Mouse (Mus musculus) CH12.LX (cell line): ENCODE measurements at regions not wholly inside any gene's neighbourhood (a gene's known extent, or its start where the extent isn't known, plus 50 kb on each side); places are given as distances from the start of the nearest gene placed in this dataset.

Experiments used
- DNase-seq: peaks from one replicate; pipeline ENCODE4 v3.0.0-alpha.2; 2013; ENCODE audit errors: extremely low read depth
- H3K27ac ChIP-seq: 2 replicates; pipeline ENCODE4 v1.5.1; 2012; ENCODE audit warnings: low read depth, mild to moderate bottlenecking, control low read depth, moderate library complexity; ENCODE audit not compliant: insufficient read depth
- H3K27me3 ChIP-seq: replicated peaks from 2 replicates; pipeline ENCODE3; 2012; ENCODE audit warnings: inconsistent platforms
- H3K36me3 ChIP-seq, 2 experiments: replicated peaks in 1 of 2; 2 replicates each; pipeline versions ENCODE3 to v1.6.1; 2012; ENCODE audit warnings: inconsistent platforms in 1 of 2, low read length in 1 of 2, mild to moderate bottlenecking in 1 of 2, mixed read lengths in 1 of 2, moderate library complexity in 1 of 2; ENCODE audit not compliant: control insufficient read depth in 1 of 2, insufficient read depth in 1 of 2
- H3K4me1 ChIP-seq, 2 experiments: 2 replicates each; pipeline ENCODE4 v1.6.1; 2012; ENCODE audit warnings: inconsistent platforms in 1 of 2, moderate library complexity in 1 of 2; ENCODE audit not compliant: insufficient read depth in 2 of 2, control insufficient read depth in 1 of 2
- H3K4me2 ChIP-seq: 2 replicates; pipeline ENCODE4 v1.6.1; 2012; ENCODE audit warnings: low read depth, mild to moderate bottlenecking, control low read depth; ENCODE audit not compliant: poor library complexity, insufficient read depth, severe bottlenecking
- H3K4me3 ChIP-seq, 3 experiments: fragments of 150-350 bp in 1 of 3; sonication (generic) in 1 of 3; replicated peaks in 1 of 3; 2 replicates each; pipeline versions ENCODE3 to v1.5.1; 2011 to 2012; ENCODE audit warnings: low read depth in 2 of 3, low read length in 2 of 3, mild to moderate bottlenecking in 2 of 3, moderate library complexity in 2 of 3, control low read depth in 1 of 3, improper control_type of control experiment in 1 of 3, inconsistent platforms in 1 of 3, mixed read lengths in 1 of 3; ENCODE audit not compliant: poor library complexity in 1 of 3
- H3K79me2 ChIP-seq: replicated peaks from 2 replicates; pipeline ENCODE4 v1.6.1; 2012; ENCODE audit warnings: mild to moderate bottlenecking, moderate library complexity; ENCODE audit not compliant: control insufficient read depth, poor library complexity, insufficient read depth, severe bottlenecking; ENCODE audit errors: extremely low read depth
- H3K9ac ChIP-seq: 2 replicates; pipeline ENCODE4 v1.6.1; 2012; ENCODE audit warnings: low read depth, mild to moderate bottlenecking, control low read depth, moderate library complexity; ENCODE audit not compliant: insufficient read depth
- H3K9me3 ChIP-seq: replicated peaks from 2 replicates; pipeline ENCODE3; 2012; ENCODE audit warnings: low read length, inconsistent platforms, mixed read lengths
- CHD2 ChIP-seq: IDR thresholded peaks from 2 replicates; pipeline ENCODE4 v1.6.1; 2011; ENCODE audit warnings: low read length, improper control_type of control experiment
- CTCF ChIP-seq, 2 experiments: IDR thresholded peaks in 1 of 2; conservative IDR thresholded peaks in 1 of 2; 2 replicates each; pipeline ENCODE4 v1.5.1; 2011 to 2012; ENCODE audit warnings: low read depth in 2 of 2, low read length in 2 of 2, improper control_type of control experiment in 1 of 2, inconsistent platforms in 1 of 2, mild to moderate bottlenecking in 1 of 2, moderate library complexity in 1 of 2
- ELF1 ChIP-seq: IDR thresholded peaks from 2 replicates; pipeline ENCODE4 v1.6.1; 2014; ENCODE audit warnings: low read depth, mild to moderate bottlenecking, inconsistent platforms, low read length, improper control_type of control experiment
- EP300 ChIP-seq: IDR thresholded peaks from 2 replicates; pipeline ENCODE4 v1.6.1; 2011; ENCODE audit warnings: low read length, improper control_type of control experiment
- ETS1 ChIP-seq: conservative IDR thresholded peaks from 2 replicates; pipeline ENCODE4 v1.6.1; 2012; ENCODE audit warnings: low read depth, mild to moderate bottlenecking, inconsistent platforms, low read length, improper control_type of control experiment, moderate library complexity
- GABPA ChIP-seq: IDR thresholded peaks from 2 replicates; pipeline ENCODE4 v1.6.1; 2012; ENCODE audit warnings: low read depth, low read length, improper control_type of control experiment, inconsistent platforms; ENCODE audit not compliant: insufficient replicate concordance
- HCFC1 ChIP-seq: IDR thresholded peaks from 2 replicates; pipeline ENCODE4 v1.6.1; 2012; ENCODE audit warnings: low read depth, mild to moderate bottlenecking, inconsistent platforms, low read length, improper control_type of control experiment
- IRF4 ChIP-seq: IDR thresholded peaks from 2 replicates; pipeline ENCODE4 v1.6.1; 2014; ENCODE audit warnings: low read depth, mild to moderate bottlenecking, inconsistent platforms, low read length, improper control_type of control experiment
- JUN ChIP-seq: IDR thresholded peaks from 2 replicates; pipeline ENCODE4 v1.6.1; 2011; ENCODE audit warnings: low read depth, mild to moderate bottlenecking, low read length, improper control_type of control experiment, moderate library complexity; ENCODE audit not compliant: insufficient read depth
- JUND ChIP-seq: conservative IDR thresholded peaks from 2 replicates; pipeline ENCODE4 v1.6.1; 2011; ENCODE audit warnings: low read depth, low read length, improper control_type of control experiment
- KAT2A ChIP-seq: IDR thresholded peaks from 2 replicates; pipeline ENCODE4 v1.6.1; 2012; ENCODE audit warnings: low read length, improper control_type of control experiment, inconsistent platforms; ENCODE audit not compliant: insufficient replicate concordance
- MAFK ChIP-seq: IDR thresholded peaks from 2 replicates; pipeline ENCODE4 v1.6.1; 2011; ENCODE audit warnings: low read length, improper control_type of control experiment; ENCODE audit not compliant: insufficient replicate concordance
- MAX ChIP-seq: IDR thresholded peaks from 2 replicates; pipeline ENCODE4 v1.6.1; 2011; ENCODE audit warnings: low read length, improper control_type of control experiment
- MEF2A ChIP-seq: IDR thresholded peaks from 2 replicates; pipeline ENCODE4 v1.6.1; 2014; ENCODE audit warnings: low read depth, mild to moderate bottlenecking, inconsistent platforms, low read length, improper control_type of control experiment, borderline replicate concordance
- MXI1 ChIP-seq: IDR thresholded peaks from 2 replicates; pipeline ENCODE4 v1.6.1; 2011; ENCODE audit warnings: mild to moderate bottlenecking, low read depth, low read length, improper control_type of control experiment
- MYC ChIP-seq: IDR thresholded peaks from 2 replicates; pipeline ENCODE4 v1.6.1; 2011; ENCODE audit warnings: low read depth, mild to moderate bottlenecking, improper control_type of control experiment, low read length
- NELFE ChIP-seq: IDR thresholded peaks from 2 replicates; pipeline ENCODE4 v1.6.1; 2011; ENCODE audit warnings: low read depth, low read length, improper control_type of control experiment
- PAX5 ChIP-seq: IDR thresholded peaks from 2 replicates; pipeline ENCODE4 v1.6.1; 2012; ENCODE audit warnings: low read length, inconsistent platforms, mixed read lengths
- POLR2A ChIP-seq: IDR thresholded peaks from 2 replicates; pipeline ENCODE4 v1.6.1; 2011; ENCODE audit warnings: low read depth, mild to moderate bottlenecking, improper control_type of control experiment, low read length
- POLR2AphosphoS2 ChIP-seq: IDR thresholded peaks from 2 replicates; pipeline ENCODE4 v1.6.1; 2011; ENCODE audit warnings: low read depth, low read length, improper control_type of control experiment
- RAD21 ChIP-seq: IDR thresholded peaks from 2 replicates; pipeline ENCODE4 v1.6.1; 2011; ENCODE audit warnings: low read depth, mild to moderate bottlenecking, low read length, improper control_type of control experiment, moderate library complexity
- SMC3 ChIP-seq: IDR thresholded peaks from 2 replicates; pipeline ENCODE4 v1.6.1; 2011; ENCODE audit warnings: low read depth, low read length, improper control_type of control experiment
- TCF12 ChIP-seq: IDR thresholded peaks from 2 replicates; pipeline ENCODE4 v1.6.1; 2014; ENCODE audit warnings: low read depth, mild to moderate bottlenecking, inconsistent platforms, low read length, improper control_type of control experiment
- USF2 ChIP-seq: conservative IDR thresholded peaks from 2 replicates; pipeline ENCODE4 v1.6.1; 2011; ENCODE audit warnings: low read depth, low read length, improper control_type of control experiment
- ZC3H11A ChIP-seq: IDR thresholded peaks from 2 replicates; pipeline ENCODE4 v1.6.1; 2012; ENCODE audit warnings: low read depth, mild to moderate bottlenecking, inconsistent platforms, low read length, improper control_type of control experiment
- ZKSCAN1 ChIP-seq: IDR thresholded peaks from 2 replicates; pipeline ENCODE4 v1.6.1; 2012; ENCODE audit warnings: low read depth, inconsistent platforms, low read length, improper control_type of control experiment, borderline replicate concordance
- ZNF384 ChIP-seq: IDR thresholded peaks from 2 replicates; pipeline ENCODE4 v1.6.1; 2012; ENCODE audit warnings: low read depth, low read length, improper control_type of control experiment, inconsistent platforms
- dilution Hi-C: fragments of 300-500 bp; cut with MboI; formaldehyde crosslinking; loops from 2 replicates; pipeline ENCODE4 v1.14.3; 2020; ENCODE audit warnings: low sequenced_read_pairs; ENCODE audit not compliant: extremely low pct_unique_long_range_greater_than_20kb, extremely low pct_ligation_motif_present
- in situ Hi-C: fragments of 300-500 bp; cut with MboI; formaldehyde crosslinking; loops from 3 replicates; pipeline ENCODE4 v1.14.3; 2019; ENCODE audit warnings: low sequenced_read_pairs, low pct_ligation_motif_present, low pct_unique_long_range_greater_than_20kb, mixed read lengths

- in situ Hi-C loops: no loop called here
- no peaks in the 10 kb centered on the region for H3K79me2 ChIP-seq
- peaks cover 24% of the 10 kb centered on the region for H3K9me3 ChIP-seq
- H3K27ac ChIP-seq: no peak overlapping the region
- no peaks in the 10 kb centered on the region for H3K4me1 ChIP-seq
- H3K36me3 ChIP-seq: no peaks in the 10 kb centered on the region
- DNase-seq: no peak
- H3K9ac ChIP-seq: no peak overlapping the region
- H3K4me3 ChIP-seq: no peak overlapping the region
- no peak overlapping the region for H3K4me2 ChIP-seq
- dilution Hi-C loops: no loop called here
- TF ChIP-seq MAFK (no peak), GABPA (no peak), MAX (no peak), EP300 (no peak), CTCF (conservative IDR thresholded peaks at IDR 0.05 in 1 of 2, IDR thresholded peaks at IDR 0.05 in 1 of 2; ENCODE audit: low read depth in 2 of 2, low read length in 2 of 2) (no peak), USF2 (no peak), POLR2A (no peak), JUN (no peak), SMC3 (no peak), CHD2 (no peak), JUND (no peak), ZKSCAN1 (no peak), TCF12 (no peak), MYC (no peak), NELFE (no peak), IRF4 (no peak), ELF1 (no peak), PAX5 (no peak), HCFC1 (no peak), POLR2AphosphoS2 (no peak)
- H3K27me3 ChIP-seq: no peaks in the 10 kb centered on the region
These were observed 959.3 kb upstream of the Hs3st1 start for GRCm38 (mm10) chr5:40714497-40715128.

- no peak overlapping the region for H3K27ac ChIP-seq
These were observed 946.4 kb upstream of the Hs3st1 start for GRCm38 (mm10) chr5:40701651-40702050.

More at GRCm38 (mm10) chr5:40701651-40702050, 946.4 kb upstream of the Hs3st1 start:
- no peaks in the 10 kb centered on the region for H3K27me3 ChIP-seq
- no peak for TF ChIP-seq ZC3H11A
- no peak for TF ChIP-seq EP300
- TF ChIP-seq KAT2A: no peak
- TF ChIP-seq ETS1: no peak
- TF ChIP-seq MXI1: no peak
- no peak for TF ChIP-seq IRF4
- TF ChIP-seq NELFE: no peak
- no peak for TF ChIP-seq RAD21
- no peak for TF ChIP-seq PAX5
- TF ChIP-seq ZKSCAN1: no peak
- no peak for TF ChIP-seq ZNF384
- no peak for TF ChIP-seq POLR2AphosphoS2
- no peak for TF ChIP-seq TCF12
- TF ChIP-seq USF2: no peak
- TF ChIP-seq MYC: no peak
- TF ChIP-seq MEF2A: no peak
- TF ChIP-seq, all 38 proteins: peak for 0
- no peak overlapping the region for H3K4me2 ChIP-seq
- H3K36me3 ChIP-seq: no peaks in the 10 kb centered on the region
- no peaks in the 10 kb centered on the region for H3K4me1 ChIP-seq
- H3K9ac ChIP-seq: no peak overlapping the region
- peaks cover 30% of the 10 kb centered on the region for H3K9me3 ChIP-seq
- no peaks in the 10 kb centered on the region for H3K79me2 ChIP-seq
- dilution Hi-C loops (no loop called here), in situ Hi-C loops (no loop called here)
- DNase-seq: no peak
- no peak overlapping the region for H3K4me3 ChIP-seq
